Mouse (Mus musculus) stomach, postnatal 0 days (tissue): Measurements from ENCODE around the gene Nfatc2.

Experiments
- CTCF ChIP-seq: IDR thresholded peaks from 2 replicates; pipeline ENCODE4 v1.5.1; 2016; ENCODE audit warnings: antibody characterized with exemption, low read depth, mild to moderate bottlenecking, moderate library complexity
- EP300 ChIP-seq: optimal IDR thresholded peaks from 2 replicates; pipeline ENCODE3; 2016; ENCODE audit warnings: antibody characterized with exemption

DNA sequence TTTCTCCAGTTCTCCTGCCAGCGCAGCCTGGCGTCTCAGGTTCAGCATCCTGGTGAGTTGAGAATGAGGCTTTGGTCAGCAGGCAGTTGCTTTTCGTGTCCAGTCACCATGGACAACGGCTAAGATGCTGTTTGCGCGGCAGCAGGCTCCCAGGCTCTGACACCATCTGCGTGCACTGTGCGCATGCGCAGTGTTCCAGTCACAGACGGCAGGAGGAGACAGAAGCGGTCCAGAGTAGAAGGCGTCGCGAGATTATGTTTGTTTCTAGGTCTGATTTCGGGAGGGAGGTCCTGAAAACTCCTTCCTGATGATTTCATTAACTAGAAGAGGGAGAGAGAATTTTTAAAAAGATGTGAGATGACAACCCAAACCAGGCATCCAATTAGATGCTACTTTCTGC lies 121.5 kb downstream of the Nfatc2 start:
- TF ChIP-seq CTCF = no peak
- TF ChIP-seq EP300 = no peak
